Mouse (Mus musculus): ENCODE data around the gene Cmtm4. TPM values are rescaled to one million over a fixed set of nuclear protein-coding genes. Genes with fewer than 3 reads are reported as not detected.

Cmtm4 gene
- polyA plus RNA-seq, 1 experiment from 2014 or later = 2.7 TPM

Other genes starting within 250 kb of the Cmtm4 start
- 5.6 and 7.6 TPM in 2 replicates for gene Bean1, start 225.4 kb downstream of the Cmtm4 start, polyA plus RNA-seq (2015; fragmentation: Nextera tagmentation; extraction: Ambion mirVana)
- gene Tk2, start 147.2 kb downstream of the Cmtm4 start, polyA plus RNA-seq (2015; fragmentation: Nextera tagmentation; extraction: Ambion mirVana) = 46.3 and 51.5 TPM in 2 replicates
- 34.7 and 37.1 TPM in 2 replicates for gene Cklf, start 144.9 kb downstream of the Cmtm4 start, polyA plus RNA-seq (2015; fragmentation: Nextera tagmentation; extraction: Ambion mirVana)
- not detected in 2 replicates for gene Cmtm2a, start 102.6 kb downstream of the Cmtm4 start, polyA plus RNA-seq (2015; fragmentation: Nextera tagmentation; extraction: Ambion mirVana)
- gene Gm45711, start 85.7 kb downstream of the Cmtm4 start, polyA plus RNA-seq (2015; fragmentation: Nextera tagmentation; extraction: Ambion mirVana) = not detected in 2 replicates
- not detected in 2 replicates for gene Cmtm1, start 85.7 kb downstream of the Cmtm4 start, polyA plus RNA-seq (2015; fragmentation: Nextera tagmentation; extraction: Ambion mirVana)
- not detected in 2 replicates for gene Gm11020, start 74.2 kb downstream of the Cmtm4 start, polyA plus RNA-seq (2015; fragmentation: Nextera tagmentation; extraction: Ambion mirVana)
- not detected in 2 replicates for gene Cmtm2b, start 73.6 kb downstream of the Cmtm4 start, polyA plus RNA-seq (2015; fragmentation: Nextera tagmentation; extraction: Ambion mirVana)
- gene Cmtm3, start 56.4 kb downstream of the Cmtm4 start, polyA plus RNA-seq (2015; fragmentation: Nextera tagmentation; extraction: Ambion mirVana) = 33.7 and 37.0 TPM in 2 replicates
- gene Dync1li2, start 47.2 kb upstream of the Cmtm4 start, polyA plus RNA-seq (2015; fragmentation: Nextera tagmentation; extraction: Ambion mirVana) = 114 and 136 TPM in 2 replicates
- 0.70 and 0.81 TPM in 2 replicates for gene Terb1, start 114.1 kb upstream of the Cmtm4 start, polyA plus RNA-seq (2015; fragmentation: Nextera tagmentation; extraction: Ambion mirVana)
- gene Nae1, start 138.8 kb upstream of the Cmtm4 start, polyA plus RNA-seq (2015; fragmentation: Nextera tagmentation; extraction: Ambion mirVana) = 106 and 110 TPM in 2 replicates
- gene Car7, start 138.9 kb upstream of the Cmtm4 start, polyA plus RNA-seq (2015; fragmentation: Nextera tagmentation; extraction: Ambion mirVana) = 3.5 and 4.6 TPM in 2 replicates
- gene Pdp2, start 195.6 kb upstream of the Cmtm4 start, polyA plus RNA-seq (2015; fragmentation: Nextera tagmentation; extraction: Ambion mirVana) = 23.5 and 25.7 TPM in 2 replicates
- gene Cdh16, start 228.6 kb upstream of the Cmtm4 start, polyA plus RNA-seq (2015; fragmentation: Nextera tagmentation; extraction: Ambion mirVana) = not detected in 2 replicates
- 2.9 and 3.2 TPM in 2 replicates for gene Rrad, start 235.5 kb upstream of the Cmtm4 start, polyA plus RNA-seq (2015; fragmentation: Nextera tagmentation; extraction: Ambion mirVana)
- 123 and 129 TPM in 2 replicates for gene Ciao2b, start 246.2 kb upstream of the Cmtm4 start, polyA plus RNA-seq (2015; fragmentation: Nextera tagmentation; extraction: Ambion mirVana)